Mouse (Mus musculus): ENCODE data around the gene Slc46a3. TPM values are rescaled to one million over a fixed set of nuclear protein-coding genes. Genes with fewer than 3 reads are reported as not detected.

The Slc46a3 gene
- 7.9 and 8.5 TPM in 2 replicates for polyA plus RNA-seq (2012; rRNA removed)

GRCm38 (mm10) chr5:147894455-147895076, at the start of gene Slc46a3:
Gene Slc46a3 (minus strand): TSS chr5:147894815.

GRCm38 (mm10) chr5:147860449-147861261, 34.0 kb downstream of the Slc46a3 start, which contains the start of gene Pomp:
Gene Pomp (plus strand): TSS chr5:147860461.

Other genes with a start within 250 kb of the Slc46a3 start
- gene Flt1, start 168.8 kb downstream of the Slc46a3 start, polyA plus RNA-seq (2012; rRNA removed), result 8.4 and 9.9 TPM in 2 replicates
- gene Pomp, start 34.4 kb downstream of the Slc46a3 start, polyA plus RNA-seq (2012; rRNA removed), result 309 and 344 TPM in 2 replicates
- gene Mtus2, start 62.5 kb upstream of the Slc46a3 start, polyA plus RNA-seq (2012; rRNA removed), result 18.0 and 19.9 TPM in 2 replicates

Measured in central nervous system, embryonic 18 days (tissue).